Mouse (Mus musculus): ENCODE measurements around the gene Immp1l. TPM values are rescaled to one million over a fixed set of nuclear protein-coding genes. Genes with fewer than 3 reads are reported as not detected.

Gene Immp1l
- total and polyA plus RNA-seq, 3 experiments: 32.5 to 103 (median 37.0) TPM

GRCm38 (mm10) chr2:106002835-106003739 lies 98.6 kb downstream of the Immp1l start, which contains the start of gene Dnajc24:
TSS of gene Dnajc24 (minus strand) at chr2:106003549.
- peak; percentile 69; the same call in 1 of the 2 replicates for TF ChIP-seq KAT2A (IDR thresholded peaks at IDR 0.05; ENCODE audit: insufficient replicate concordance, low read length)
- TF ChIP-seq MXI1 (IDR thresholded peaks at IDR 0.05; ENCODE audit: low read depth, low read length): peak; percentile 74; the same call in 1 of the 2 replicates
- peak; percentile 72 for TF ChIP-seq IRF4 (IDR thresholded peaks at IDR 0.05; ENCODE audit: low read depth, low read length)
- TF ChIP-seq EP300 (IDR thresholded peaks at IDR 0.05; ENCODE audit: low read length): no peak
- peak; percentile 45; the same call in 1 of the 2 replicates for TF ChIP-seq MEF2A (IDR thresholded peaks at IDR 0.05; ENCODE audit: borderline replicate concordance, low read depth, low read length)
- TF ChIP-seq SMC3 (IDR thresholded peaks at IDR 0.05; ENCODE audit: low read depth, low read length): no peak
- peak; percentile 75 for TF ChIP-seq TCF12 (IDR thresholded peaks at IDR 0.05; ENCODE audit: low read depth, low read length)
- no peak for TF ChIP-seq JUN (IDR thresholded peaks at IDR 0.05; ENCODE audit: insufficient read depth, low read depth, low read length)
- no peak for TF ChIP-seq ZC3H11A (IDR thresholded peaks at IDR 0.05; ENCODE audit: low read depth, low read length)
- TF ChIP-seq E2F4 (IDR thresholded peaks at IDR 0.05; ENCODE audit: insufficient replicate concordance, low read depth, low read length): no peak
- TF ChIP-seq RAD21 (IDR thresholded peaks at IDR 0.05; ENCODE audit: low read depth, low read length): no peak
- TF ChIP-seq RCOR1 (conservative IDR thresholded peaks at IDR 0.05; ENCODE audit: low read depth, low read length): no peak
- TF ChIP-seq USF1 (IDR thresholded peaks at IDR 0.05; ENCODE audit: low read depth, low read length): no peak
- TF ChIP-seq UBTF (IDR thresholded peaks at IDR 0.05; ENCODE audit: low read depth, low read length): no peak; the same call in 1 of the 2 replicates
- TF ChIP-seq NRF1 (IDR thresholded peaks at IDR 0.05; ENCODE audit: low read depth, low read length): no peak
- no peak for TF ChIP-seq CHD1 (IDR thresholded peaks at IDR 0.05; ENCODE audit: low read depth, low read length)
- TF ChIP-seq USF2 (conservative IDR thresholded peaks at IDR 0.05; ENCODE audit: low read depth, low read length): no peak
- TF ChIP-seq ETS1 (conservative IDR thresholded peaks at IDR 0.05; ENCODE audit: low read depth, low read length): no peak
- TF ChIP-seq NELFE (IDR thresholded peaks at IDR 0.05; ENCODE audit: low read depth, low read length): peak; percentile 77
- TF ChIP-seq ELF1 (IDR thresholded peaks at IDR 0.05; ENCODE audit: low read depth, low read length): peak; percentile 87
- 0 out of 2 replicates have a peak, but pooled peaks have one; percentile 41 for TF ChIP-seq ZMIZ1 (IDR thresholded peaks at IDR 0.05; ENCODE audit: low read depth, low read length)
- TF ChIP-seq POLR2AphosphoS2 (IDR thresholded peaks at IDR 0.05; ENCODE audit: low read depth, low read length): no peak
- TF ChIP-seq HCFC1 (IDR thresholded peaks at IDR 0.05; ENCODE audit: low read depth, low read length): peak; percentile 92
- TF ChIP-seq TBP (conservative IDR thresholded peaks at IDR 0.05; ENCODE audit: low read depth, low read length): 0 out of 2 replicates have a peak, but pooled peaks have one; percentile 46
- no peak for TF ChIP-seq ZKSCAN1 (IDR thresholded peaks at IDR 0.05; ENCODE audit: borderline replicate concordance, low read depth, low read length)
- TF ChIP-seq CTCF (conservative IDR thresholded peaks at IDR 0.05 in 1 of 2, IDR thresholded peaks at IDR 0.05 in 1 of 2; ENCODE audit: low read depth in 2 of 2, low read length in 2 of 2): no peak
- TF ChIP-seq PAX5 (IDR thresholded peaks at IDR 0.05; ENCODE audit: low read length): no peak
- no peak; the same call in 1 of the 2 replicates for TF ChIP-seq GABPA (IDR thresholded peaks at IDR 0.05; ENCODE audit: insufficient replicate concordance, low read depth, low read length)
- 0 out of 2 replicates have a peak, but pooled peaks have one; percentile 27 for TF ChIP-seq MAZ (IDR thresholded peaks at IDR 0.05; ENCODE audit: low read depth, low read length)
- TF ChIP-seq MYC (IDR thresholded peaks at IDR 0.05; ENCODE audit: low read depth, low read length): peak; percentile 21; the same call in 1 of the 2 replicates
- no peak; the same call in 1 of the 2 replicates for TF ChIP-seq MAX (IDR thresholded peaks at IDR 0.05; ENCODE audit: low read length)
- TF ChIP-seq ZNF384 (IDR thresholded peaks at IDR 0.05; ENCODE audit: low read depth, low read length): no peak
- peak; percentile 99 for TF ChIP-seq SIN3A (IDR thresholded peaks at IDR 0.05; ENCODE audit: low read length)
- TF ChIP-seq BHLHE40 (IDR thresholded peaks at IDR 0.05; ENCODE audit: low read depth, low read length): no peak
- TF ChIP-seq CHD2 (IDR thresholded peaks at IDR 0.05; ENCODE audit: low read length): no peak
- no peak for TF ChIP-seq MAFK (IDR thresholded peaks at IDR 0.05; ENCODE audit: insufficient replicate concordance, low read length)
- TF ChIP-seq JUND (conservative IDR thresholded peaks at IDR 0.05; ENCODE audit: low read depth, low read length): no peak
- peak; percentile 78 for TF ChIP-seq POLR2A (IDR thresholded peaks at IDR 0.05; ENCODE audit: low read depth, low read length)
- Histone ChIP-seq H3K36me3 (replicated peaks in 1 of 2; ENCODE audit: control insufficient read depth in 1 of 2, insufficient read depth in 1 of 2, low read length in 1 of 2) (peaks cover 0 to 7% of the 10 kb centered on the region in 2 experiments), H3K79me2 (replicated peaks; ENCODE audit: control insufficient read depth, extremely low read depth, insufficient read depth, poor library complexity, severe bottlenecking) (peaks cover 7% of the 10 kb centered on the region), H3K4me1 (ENCODE audit: control insufficient read depth in 1 of 2, insufficient read depth in 2 of 2) (peaks cover 0 to 11% of the 10 kb centered on the region in 2 experiments; a peak in 1 of 4 replicates), H3K27me3 (replicated peaks) (peaks cover 4% of the 10 kb centered on the region), H3K4me2 (ENCODE audit: insufficient read depth, low read depth, poor library complexity, severe bottlenecking) (peak within 1 kb of the TSS; percentile 91), H3K27ac (ENCODE audit: insufficient read depth, low read depth) (peak within 1 kb of the TSS; percentile 5; the same call in 1 of the 2 replicates), H3K4me3 (replicated peaks in 1 of 3; ENCODE audit: low read depth in 2 of 3, low read length in 2 of 3, poor library complexity in 1 of 3) (peak within 1 kb of the TSS; percentile 72 to 88 (median 88)), H3K9ac (ENCODE audit: insufficient read depth, low read depth) (peak within 1 kb of the TSS; percentile 75), H3K9me3 (replicated peaks; ENCODE audit: low read length) (no peaks in the 10 kb centered on the region)
- in situ Hi-C loops (cut with MboI; ENCODE audit: low pct_ligation_motif_present, low pct_unique_long_range_greater_than_20kb, low sequenced_read_pairs) (no loop called here), dilution Hi-C loops (cut with MboI; ENCODE audit: extremely low pct_ligation_motif_present, extremely low pct_unique_long_range_greater_than_20kb, low sequenced_read_pairs) (no loop called here)
- peak; percentile 93 for DNase-seq (ENCODE audit: extremely low read depth)
